Mouse (Mus musculus) forebrain, embryonic 13.5 days (tissue): ENCODE measurements at regions not wholly inside any gene's neighbourhood (a gene's known extent, or its start where the extent isn't known, plus 50 kb on each side); places are given as distances from the start of the nearest gene placed in this dataset.

Experiments used
- ATAC-seq: fragments of 200-750 bp; cut with Nextera tagmentation; 2 replicates; pipeline ENCODE4 v1.8.0; 2017
- H3K27ac ChIP-seq: fragments of 300-500 bp; sonication (generic); 2 replicates; pipeline ENCODE4 v1.5.1; 2015; ENCODE audit warnings: inconsistent platforms, mild to moderate bottlenecking, moderate library complexity
- H3K27me3 ChIP-seq: fragments of 300-500 bp; sonication (generic); 2 replicates; pipeline ENCODE4 v1.6.1; 2015; ENCODE audit warnings: mild to moderate bottlenecking, inconsistent platforms
- H3K36me3 ChIP-seq: fragments of 300-500 bp; sonication (generic); 2 replicates; pipeline ENCODE4 v1.6.1; 2015; ENCODE audit warnings: mild to moderate bottlenecking, inconsistent platforms; ENCODE audit not compliant: poor library complexity, severe bottlenecking
- H3K4me1 ChIP-seq: fragments of 300-500 bp; sonication (generic); 2 replicates; pipeline ENCODE4 v1.6.1; 2015; ENCODE audit warnings: inconsistent platforms
- H3K4me2 ChIP-seq: fragments of 300-500 bp; sonication (generic); 2 replicates; pipeline ENCODE4 v1.6.1; 2015; ENCODE audit warnings: inconsistent platforms, mild to moderate bottlenecking, moderate library complexity
- H3K4me3 ChIP-seq: fragments of 300-500 bp; sonication (generic); 2 replicates; pipeline ENCODE4 v1.5.1; 2015; ENCODE audit warnings: mild to moderate bottlenecking, inconsistent platforms
- H3K9ac ChIP-seq: fragments of 300-500 bp; sonication (generic); 2 replicates; pipeline ENCODE4 v1.6.1; 2015; ENCODE audit warnings: mild to moderate bottlenecking, inconsistent platforms
- H3K9me3 ChIP-seq: fragments of 300-500 bp; sonication (generic); replicated peaks from 2 replicates; pipeline ENCODE4 v1.6.1; 2016; ENCODE audit warnings: inconsistent platforms
- WGBS: fragments of 180-500 bp; shearing (Covaris S2); methylation state at CpG from one replicate; pipeline ENCODE4 v1.1.7; 2015; 5-methylcytosine and 5-hydroxymethylcytosine counted together

- ATAC-seq, result no peak
- no peak overlapping the region for H3K9ac ChIP-seq
- H3K36me3 ChIP-seq, result no peaks in the 10 kb centered on the region
- peaks cover 26% of the 10 kb centered on the region for H3K4me1 ChIP-seq
- no peak overlapping the region for H3K27ac ChIP-seq
- no peaks in the 10 kb centered on the region for H3K9me3 ChIP-seq
- H3K4me3 ChIP-seq, result no peak overlapping the region
- no peak overlapping the region for H3K4me2 ChIP-seq
- no peaks in the 10 kb centered on the region for H3K27me3 ChIP-seq
Measured at GRCm38 (mm10) chr5:64736985-64737384, 66.2 kb upstream of the Klf3 start.

DNA sequence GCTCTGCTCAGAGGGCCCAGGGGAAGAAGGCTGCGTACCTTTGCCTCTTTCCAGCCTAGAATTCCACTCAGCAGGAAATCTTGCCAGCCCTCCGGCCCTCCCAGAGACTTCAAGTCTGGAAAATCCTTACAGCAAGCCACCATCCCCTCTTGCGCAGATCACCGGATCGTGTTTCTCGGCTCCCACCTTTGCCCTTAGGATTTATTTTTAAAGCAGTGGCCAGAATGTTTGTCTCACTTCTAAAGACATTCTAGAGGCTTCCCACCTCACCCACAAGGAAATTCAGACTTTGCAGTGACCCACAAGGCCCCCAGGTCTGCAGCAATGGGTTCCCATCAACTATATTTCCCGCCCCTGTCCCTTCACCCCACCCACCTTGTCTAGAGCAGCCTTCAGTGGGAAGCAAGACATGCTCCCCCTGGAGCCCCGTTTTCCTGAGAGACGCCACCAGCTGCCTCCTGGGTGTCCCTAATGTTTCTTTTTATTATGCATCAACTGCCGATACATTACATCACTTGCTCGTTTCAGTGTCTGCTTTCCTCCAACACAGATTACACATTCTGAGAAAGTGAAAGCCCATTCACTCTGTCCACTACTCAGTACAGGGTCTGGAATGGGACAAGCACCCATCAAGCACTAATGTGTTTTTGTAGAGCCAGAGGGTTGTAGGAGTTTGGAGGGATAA lies 65.0 kb upstream of the Klf3 start:
- Histone ChIP-seq H3K4me1 (peaks cover 26% of the 10 kb centered on the region), H3K36me3 (no peaks in the 10 kb centered on the region), H3K4me2 (peak overlapping the region; percentile 38), H3K9me3 (no peaks in the 10 kb centered on the region), H3K27me3 (no peaks in the 10 kb centered on the region), H3K27ac (no peak overlapping the region), H3K9ac (no peak overlapping the region), H3K4me3 (no peak overlapping the region)
- ATAC-seq, result peak; percentile 54; the same call in 1 of the 2 replicates
- 14% methylated on average over 11 of the region's 11 CpGs for WGBS

- H3K36me3 ChIP-seq, result no peaks in the 10 kb centered on the region
- no peak overlapping the region for H3K27ac ChIP-seq
- no peak overlapping the region for H3K4me3 ChIP-seq
- WGBS, result 12% methylated on average over 10 of the region's 10 CpGs
- H3K27me3 ChIP-seq, result no peaks in the 10 kb centered on the region
- H3K9me3 ChIP-seq, result no peaks in the 10 kb centered on the region
- peak overlapping the region; percentile 38 for H3K4me2 ChIP-seq
- H3K4me1 ChIP-seq, result peaks cover 26% of the 10 kb centered on the region
- H3K9ac ChIP-seq, result no peak overlapping the region
- ATAC-seq, result peak; percentile 55; the same call in 1 of the 2 replicates
Measured at GRCm38 (mm10) chr5:64738781-64739310, 64.3 kb upstream of the Klf3 start.

DNA sequence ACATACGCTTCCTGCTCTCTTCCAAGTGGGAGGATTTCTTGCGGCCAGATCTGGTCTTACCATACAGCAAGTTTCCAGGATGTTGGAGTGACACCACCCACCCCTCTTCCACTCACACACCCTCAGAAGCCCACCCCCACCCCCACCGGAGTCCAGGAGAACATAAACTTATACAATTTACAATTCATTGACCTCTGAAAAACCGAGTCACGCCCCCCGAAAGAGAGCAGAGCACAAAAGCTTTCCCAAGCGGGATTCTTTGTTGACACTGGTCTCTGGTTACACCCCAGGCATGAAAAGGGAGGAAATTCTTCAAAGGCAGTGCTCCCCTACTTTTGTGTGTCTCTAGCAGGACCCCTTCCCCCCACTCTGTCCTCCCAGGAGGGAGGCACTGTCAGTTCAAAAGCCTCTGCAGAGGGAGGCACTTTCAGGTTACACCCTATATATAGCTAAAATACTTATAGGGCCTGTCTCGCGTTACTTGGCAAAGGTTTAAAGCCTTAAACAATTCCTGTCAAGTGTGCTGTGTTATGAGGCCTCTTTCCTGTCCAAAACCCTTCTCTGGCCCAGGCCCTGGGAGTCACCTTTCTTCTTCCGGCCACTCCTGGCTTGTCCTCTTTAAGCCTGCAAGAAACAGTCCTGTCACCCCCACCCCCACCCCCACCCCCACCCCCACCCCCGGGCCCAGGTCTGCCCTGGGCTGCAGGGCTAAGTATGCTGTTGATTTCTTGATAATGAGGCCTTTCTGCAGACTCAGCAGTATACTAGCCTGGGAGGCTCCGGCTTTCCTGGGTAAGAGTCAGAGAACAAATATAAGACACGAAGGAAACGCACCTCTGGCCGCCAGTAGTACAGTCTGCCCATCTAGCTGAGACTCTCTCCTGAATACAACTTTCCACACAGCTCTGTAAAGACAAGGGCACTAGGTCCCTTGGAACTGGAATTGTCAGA lies 63.6 kb upstream of the Klf3 start:
- Histone ChIP-seq H3K9ac (no peak overlapping the region), H3K4me3 (no peak overlapping the region), H3K4me2 (0 out of 2 replicates have a peak overlapping the region, but pooled peaks have one; percentile 38), H3K9me3 (no peaks in the 10 kb centered on the region), H3K27me3 (no peaks in the 10 kb centered on the region), H3K27ac (no peak overlapping the region), H3K36me3 (no peaks in the 10 kb centered on the region), H3K4me1 (peaks cover 26% of the 10 kb centered on the region)
- WGBS, result 5% methylated on average over 15 of the region's 15 CpGs
- peak; percentile 52; the same call in 1 of the 2 replicates for ATAC-seq

GRCm38 (mm10) chr5:64744041-64744440 lies 59.1 kb upstream of the Klf3 start:
- H3K4me1 ChIP-seq, result peaks cover 11% of the 10 kb centered on the region
- no peak overlapping the region for H3K4me2 ChIP-seq
- H3K9ac ChIP-seq, result no peak overlapping the region
- ATAC-seq, result no peak
- no peaks in the 10 kb centered on the region for H3K9me3 ChIP-seq
- 94% methylated on average over 4 of the region's 4 CpGs for WGBS
- no peaks in the 10 kb centered on the region for H3K36me3 ChIP-seq
- no peak overlapping the region for H3K27ac ChIP-seq
- H3K27me3 ChIP-seq, result no peaks in the 10 kb centered on the region
- no peak overlapping the region for H3K4me3 ChIP-seq

DNA sequence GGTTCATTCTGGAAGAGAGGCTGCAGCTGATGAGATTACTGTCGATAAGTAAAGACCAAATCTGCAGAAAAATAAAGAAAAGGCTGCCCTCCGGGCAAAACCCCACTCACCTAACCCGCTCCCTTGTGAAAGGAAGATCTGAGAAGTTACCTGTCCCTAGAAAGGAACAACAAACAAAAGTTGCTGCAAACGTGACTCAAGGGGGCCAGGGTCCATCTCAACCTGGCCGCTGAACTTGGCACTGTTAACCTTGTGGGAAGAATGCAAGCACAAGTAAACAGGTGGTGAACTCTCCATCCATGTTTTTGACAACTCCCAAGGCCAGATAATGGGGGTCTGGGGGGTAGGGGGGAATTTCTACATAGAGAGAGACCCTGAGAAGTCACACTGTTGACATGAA lies 58.7 kb upstream of the Klf3 start:
- no peak overlapping the region for H3K9ac ChIP-seq
- H3K27ac ChIP-seq, result no peak overlapping the region
- 92% methylated on average over 5 of the region's 5 CpGs for WGBS
- no peak overlapping the region for H3K4me2 ChIP-seq
- H3K9me3 ChIP-seq, result no peaks in the 10 kb centered on the region
- no peak overlapping the region for H3K4me3 ChIP-seq
- no peaks in the 10 kb centered on the region for H3K36me3 ChIP-seq
- no peak for ATAC-seq
- no peaks in the 10 kb centered on the region for H3K27me3 ChIP-seq
- peaks cover 7% of the 10 kb centered on the region for H3K4me1 ChIP-seq

GRCm38 (mm10) chr5:64747461-64747860 lies 55.7 kb upstream of the Klf3 start:
- no peak for ATAC-seq
- Histone ChIP-seq H3K4me2 (no peak overlapping the region), H3K4me3 (no peak overlapping the region), H3K4me1 (no peaks in the 10 kb centered on the region), H3K36me3 (no peaks in the 10 kb centered on the region), H3K27ac (no peak overlapping the region), H3K9me3 (no peaks in the 10 kb centered on the region), H3K9ac (no peak overlapping the region), H3K27me3 (no peaks in the 10 kb centered on the region)
- WGBS, result 15% methylated on average over 1 of the region's 1 CpGs

DNA sequence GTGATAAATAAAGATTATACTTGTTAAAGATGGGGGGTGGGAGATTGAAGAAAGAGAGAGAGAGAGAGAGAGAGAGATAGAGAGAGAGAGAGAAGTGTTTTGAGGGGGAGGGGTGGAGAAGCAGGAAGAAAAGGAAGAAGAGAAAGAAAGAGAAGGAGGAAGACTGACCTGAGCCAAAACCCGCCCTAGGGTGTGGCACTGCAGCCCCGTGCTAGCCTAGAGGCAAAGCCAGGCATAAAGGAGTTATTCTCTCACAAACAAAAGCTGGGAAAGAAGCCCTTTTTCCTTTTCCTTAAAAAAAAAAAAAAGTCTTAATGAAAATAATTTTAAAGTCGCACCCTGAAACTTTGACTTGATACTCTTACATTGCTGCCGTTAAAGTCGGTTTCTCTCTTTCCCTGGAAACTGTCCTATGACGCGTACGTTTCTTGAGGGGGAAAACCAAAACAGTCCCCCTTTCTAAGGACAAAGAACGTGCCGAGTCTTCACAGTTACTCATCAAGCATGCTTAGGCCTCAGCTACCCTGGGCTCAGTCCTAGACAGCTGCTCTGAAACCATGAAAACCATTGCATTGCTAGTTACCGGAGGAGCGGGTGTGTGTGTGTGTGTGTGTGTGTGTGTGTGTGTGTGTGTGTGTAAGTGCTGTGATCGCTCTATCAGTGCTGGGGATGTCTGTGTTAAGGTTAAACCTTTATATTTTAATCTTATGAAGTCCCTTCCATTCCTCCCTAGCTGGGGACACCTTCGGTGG lies 53.6 kb upstream of the Klf3 start:
- H3K9ac ChIP-seq, result no peak overlapping the region
- no peaks in the 10 kb centered on the region for H3K4me1 ChIP-seq
- no peaks in the 10 kb centered on the region for H3K27me3 ChIP-seq
- H3K4me3 ChIP-seq, result no peak overlapping the region
- no peak overlapping the region for H3K4me2 ChIP-seq
- H3K36me3 ChIP-seq, result no peaks in the 10 kb centered on the region
- 63% methylated on average over 13 of the region's 14 CpGs for WGBS
- ATAC-seq, result no peak
- H3K9me3 ChIP-seq, result no peaks in the 10 kb centered on the region
- no peak overlapping the region for H3K27ac ChIP-seq

DNA sequence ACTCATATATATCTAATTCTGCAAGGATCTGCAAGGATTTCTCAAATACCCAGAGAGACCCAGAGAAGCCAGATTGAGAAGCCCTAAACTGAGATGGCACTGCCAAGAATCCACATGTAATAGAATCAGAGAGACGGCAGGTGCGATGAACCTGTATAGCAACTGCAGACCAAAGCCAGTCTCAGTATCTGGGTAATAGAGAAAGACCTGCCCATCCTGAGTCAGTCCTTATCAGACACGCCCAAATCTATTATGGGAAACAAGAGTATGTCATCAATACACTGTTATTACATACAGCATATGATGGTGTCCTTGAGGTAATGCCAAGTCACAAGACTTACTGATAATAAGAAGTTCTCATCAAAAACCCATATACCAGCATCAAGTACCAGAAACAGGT lies 52.8 kb upstream of the Klf3 start:
- H3K9ac ChIP-seq, result no peak overlapping the region
- no peak for ATAC-seq
- no peaks in the 10 kb centered on the region for H3K4me1 ChIP-seq
- WGBS, result 91% methylated on average over 3 of the region's 3 CpGs
- no peaks in the 10 kb centered on the region for H3K9me3 ChIP-seq
- H3K4me2 ChIP-seq, result no peak overlapping the region
- H3K27ac ChIP-seq, result no peak overlapping the region
- H3K4me3 ChIP-seq, result no peak overlapping the region
- H3K27me3 ChIP-seq, result no peaks in the 10 kb centered on the region
- no peaks in the 10 kb centered on the region for H3K36me3 ChIP-seq

- Histone ChIP-seq H3K36me3 (no peaks in the 10 kb centered on the region), H3K9ac (no peak overlapping the region), H3K9me3 (no peaks in the 10 kb centered on the region), H3K4me1 (no peaks in the 10 kb centered on the region), H3K27ac (no peak overlapping the region), H3K4me2 (no peak overlapping the region), H3K4me3 (no peak overlapping the region), H3K27me3 (no peaks in the 10 kb centered on the region)
- ATAC-seq, result no peak
- 62% methylated on average over 7 of the region's 7 CpGs for WGBS
Measured at GRCm38 (mm10) chr5:64750976-64751656, 52.1 kb upstream of the Klf3 start.

GRCm38 (mm10) chr5:64753142-64753750 lies 49.9 kb upstream of the Klf3 start:
- Histone ChIP-seq H3K36me3 (no peaks in the 10 kb centered on the region), H3K9ac (no peak overlapping the region), H3K27me3 (no peaks in the 10 kb centered on the region), H3K27ac (no peak overlapping the region), H3K4me3 (no peak overlapping the region), H3K4me1 (no peaks in the 10 kb centered on the region), H3K9me3 (no peaks in the 10 kb centered on the region), H3K4me2 (no peak overlapping the region)
- no peak for ATAC-seq
- 40% methylated on average over 7 of the region's 7 CpGs for WGBS
